Mouse (Mus musculus) liver, embryonic 14.5 days (tissue): ENCODE measurements around the gene Tex19.1.

Experiments
- CTCF ChIP-seq: IDR thresholded peaks from 2 replicates; pipeline ENCODE4 v1.5.1; 2016; ENCODE audit warnings: antibody characterized with exemption, low read depth, control low read depth
- EP300 ChIP-seq: IDR thresholded peaks from 2 replicates; pipeline ENCODE4 v1.6.1; 2016; ENCODE audit warnings: antibody characterized with exemption, low read depth

DNA sequence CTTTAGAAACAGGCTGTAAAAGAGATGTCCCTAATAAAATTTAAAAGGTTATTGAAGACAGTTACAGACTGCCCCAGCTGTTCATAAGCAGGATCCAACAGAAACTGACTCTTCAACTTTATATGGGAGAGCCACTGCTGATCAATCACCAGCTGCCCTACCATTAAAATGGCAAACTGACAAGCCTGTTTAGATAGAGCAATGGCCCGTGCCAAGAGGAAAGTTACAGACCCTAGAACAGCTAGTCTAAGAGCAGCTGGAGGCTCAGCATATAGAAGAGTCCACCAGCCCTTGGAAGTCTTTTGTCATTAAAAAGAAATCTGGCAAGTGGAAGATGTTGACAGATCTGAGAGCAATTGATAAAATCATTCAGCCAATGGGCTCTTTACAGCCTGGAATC is 11.3 kb upstream of the Tex19.1 start:
- TF ChIP-seq EP300, result no peak
- TF ChIP-seq CTCF, result no peak
